Mouse (Mus musculus): ENCODE data around the gene Ccdc173. TPM values are rescaled to one million over a fixed set of nuclear protein-coding genes. Genes with fewer than 3 reads are reported as not detected.
A peak's percentile ranks its signal among the peaks of the same experiment; 100 is the strongest.
"Not testable (repeated sequence)": the region's sequence is repeated elsewhere in the genome, so short reads cannot be mapped to it uniquely, and the experiment has no call there.

The Ccdc173 gene
- total RNA-seq (2021) = 1.2 and 1.7 TPM in 2 replicates
- long read RNA-seq, experiment 1 = 0 reads
- long read RNA-seq, experiment 2, partial matches to known transcripts = 1 of 1 reads
- long read RNA-seq, experiment 2, other reads (novel, unspliced or antisense) = 0 of 1 reads

GRCm38 (mm10) chr2:69789429-69790069, at the start of gene Ccdc173, which contains the start of gene Phospho2:
TSS of gene Ccdc173 (minus strand) at chr2:69789575.
TSS of gene Phospho2 (plus strand) at chr2:69789623.
- DNase-seq = peak; percentile 100

- DNase-seq = peak; percentile 21
These were observed 49.3 kb upstream of the Ccdc173 start for GRCm38 (mm10) chr2:69838707-69839106.

DNA sequence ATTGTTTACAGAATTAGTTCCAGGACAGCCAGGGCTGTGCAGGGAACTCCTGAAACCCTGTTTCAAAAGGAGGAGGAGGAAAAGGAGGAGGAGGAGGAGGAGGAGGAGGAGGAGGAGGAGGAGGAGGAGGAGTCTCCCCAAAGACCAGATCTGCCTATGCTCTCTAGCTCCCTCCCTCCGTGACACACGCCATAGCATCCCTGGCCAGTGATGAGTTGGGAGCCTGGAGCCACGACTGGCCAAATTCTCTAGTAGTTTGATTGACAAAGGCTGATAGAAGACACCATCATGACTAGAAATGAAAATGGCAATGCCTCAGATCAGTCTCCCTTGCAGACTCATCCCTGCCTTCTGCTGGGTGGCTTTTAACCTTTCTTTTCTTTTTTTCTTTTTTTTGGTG, 48.6 kb upstream of the Ccdc173 start:
- DNase-seq = no peak

DNA sequence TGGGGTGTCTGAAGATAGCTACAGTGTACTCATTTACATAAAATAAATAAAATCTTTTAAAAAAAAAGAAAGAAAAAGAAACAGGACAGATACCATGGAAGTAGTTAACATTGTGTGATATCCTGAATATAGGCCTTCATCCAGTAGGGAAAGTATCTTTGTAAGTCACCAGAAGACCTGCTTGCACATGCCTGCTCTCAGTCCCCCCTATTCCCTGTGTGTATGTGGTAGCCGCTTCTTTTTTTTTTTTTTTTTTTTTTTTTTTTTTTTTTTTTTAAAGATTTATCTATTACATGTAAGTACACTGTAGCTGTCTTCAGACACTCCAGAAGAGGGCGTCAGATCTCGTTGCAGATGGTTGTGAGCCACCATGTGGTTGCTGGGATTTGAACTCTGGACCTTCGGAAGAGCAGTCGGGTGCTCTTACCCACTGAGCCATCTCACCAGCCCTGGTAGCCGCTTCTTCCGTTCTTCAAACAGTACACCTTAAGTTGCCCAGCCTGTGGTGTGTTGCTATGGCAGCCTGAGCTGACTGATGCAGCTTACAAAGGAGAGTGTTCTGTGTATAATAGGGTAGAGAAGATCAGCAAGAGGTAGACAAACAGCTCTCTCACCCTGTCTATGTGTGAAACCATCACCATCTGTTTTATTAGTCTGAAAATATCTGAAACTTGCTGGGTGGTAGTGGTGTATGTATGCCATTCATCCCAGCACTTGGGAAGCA, 48.0 kb upstream of the Ccdc173 start:
- DNase-seq = no peak

DNA sequence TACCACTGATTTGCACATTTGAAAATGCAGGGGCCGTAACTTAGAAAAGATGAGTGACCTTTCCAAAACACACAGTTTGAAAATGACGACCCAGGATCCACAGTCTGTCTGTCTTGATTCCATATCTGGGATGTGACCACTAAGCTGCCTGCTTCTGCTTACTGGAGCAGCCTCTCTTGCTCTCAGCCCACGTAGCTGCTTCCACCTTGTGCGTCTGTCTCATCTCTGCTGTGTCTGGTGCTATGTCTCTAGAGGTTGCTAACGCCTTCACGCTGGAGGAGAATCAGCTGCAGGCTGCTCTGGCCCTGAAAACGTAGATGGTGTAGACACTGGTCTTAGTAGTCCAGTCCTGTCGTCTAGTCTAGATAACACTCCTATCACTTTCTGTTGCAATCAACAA, 40.7 kb upstream of the Ccdc173 start:
- no peak for DNase-seq

DNA sequence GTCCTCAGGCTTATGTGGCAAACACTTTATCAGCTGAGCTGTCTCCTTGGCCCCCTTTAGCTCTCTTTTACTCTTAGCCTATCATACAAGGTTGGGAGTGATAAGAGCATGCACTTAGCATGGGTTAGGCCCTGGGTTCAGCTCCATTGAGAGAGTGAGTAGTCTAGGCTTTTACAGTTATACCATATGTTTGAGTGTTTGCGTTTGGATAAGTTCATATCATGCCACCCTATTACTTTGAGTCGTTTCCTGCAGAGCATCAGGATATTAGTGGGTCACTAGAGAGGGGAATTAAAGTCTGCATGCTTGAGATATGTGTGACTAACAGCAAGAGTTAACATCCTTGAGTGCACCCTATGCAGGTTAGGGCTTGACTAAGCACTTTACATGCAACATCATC, 40.3 kb upstream of the Ccdc173 start:
- DNase-seq = no peak

GRCm38 (mm10) chr2:69828031-69828430, 38.7 kb upstream of the Ccdc173 start:
- DNase-seq = no peak

DNA sequence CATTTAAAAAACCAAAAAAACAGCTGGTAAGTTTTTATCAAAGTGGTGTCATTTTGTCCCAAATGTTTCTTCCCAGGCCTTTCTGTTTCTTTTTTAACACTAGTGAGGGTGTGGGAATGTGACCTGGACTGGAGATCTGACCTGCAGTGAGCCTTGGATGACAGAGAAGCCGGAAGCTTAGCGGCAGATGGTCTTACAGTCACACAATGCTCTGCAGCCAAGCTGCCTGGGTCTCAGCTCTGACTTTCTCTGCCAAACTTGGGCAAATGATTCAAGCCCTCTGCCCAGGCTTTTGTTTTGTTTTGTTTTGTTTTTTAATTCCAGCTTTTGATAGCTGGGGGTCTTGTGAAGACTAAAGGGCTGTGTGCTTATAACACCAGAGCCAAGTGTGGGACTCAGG, 37.0 kb upstream of the Ccdc173 start:
- no peak for DNase-seq

- no peak for DNase-seq
These were observed 36.5 kb upstream of the Ccdc173 start for GRCm38 (mm10) chr2:69825898-69826297.

DNA sequence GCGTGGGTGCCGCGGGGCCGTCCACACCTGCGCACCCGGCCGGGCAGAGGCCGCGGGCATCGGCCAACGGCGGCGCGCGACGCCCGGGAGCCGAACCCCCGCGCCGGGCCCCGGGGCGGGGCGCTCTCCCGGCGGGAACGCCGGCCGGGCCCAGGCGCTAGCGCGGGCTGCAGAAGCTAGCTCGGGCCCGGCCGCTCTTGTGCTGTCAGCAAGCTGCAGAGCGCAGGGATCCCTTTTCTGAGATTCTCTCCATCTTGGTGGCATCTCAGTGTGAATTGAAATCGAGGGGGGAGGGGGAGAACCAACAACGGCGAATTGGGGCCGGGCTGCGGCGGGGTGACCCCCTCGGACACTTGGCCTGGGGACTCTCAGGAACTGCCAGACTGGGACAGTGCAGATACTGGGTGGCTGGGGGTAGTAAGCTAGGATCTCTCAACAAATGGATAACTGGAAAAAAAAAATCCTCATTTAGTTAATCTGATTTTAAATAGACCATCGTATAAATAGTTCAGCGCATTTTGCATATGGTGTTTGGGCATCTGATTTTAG, 33.8 kb upstream of the Ccdc173 start:
- peak; percentile 66 for DNase-seq

- peak; percentile 68 for DNase-seq
These were observed 33.2 kb upstream of the Ccdc173 start for GRCm38 (mm10) chr2:69822361-69823128.

DNA sequence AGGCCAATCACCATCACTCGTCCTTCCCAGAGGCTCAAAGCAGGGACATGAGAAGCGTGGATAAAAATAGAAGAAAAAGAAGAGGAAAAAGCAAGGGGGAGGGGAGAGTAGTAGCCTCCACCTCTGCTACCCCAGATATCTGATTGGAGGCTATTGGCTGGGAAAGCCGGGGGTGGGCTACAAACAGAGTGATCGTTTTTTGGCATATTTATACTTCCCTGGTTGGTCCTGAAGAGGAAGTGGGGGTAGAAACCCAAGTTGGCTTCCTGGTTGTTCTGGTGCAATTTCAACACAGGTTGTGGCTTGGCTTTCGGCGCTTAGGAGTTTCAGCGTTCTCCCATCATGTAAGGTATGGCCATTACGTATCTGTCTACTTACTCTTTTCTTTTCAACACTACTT, 32.3 kb upstream of the Ccdc173 start, which contains the start of gene Klhl23:
Klhl23 (plus strand) TSS at position 234 of the 400 bp plus-strand sequence.
- peak; percentile 17 for DNase-seq

DNA sequence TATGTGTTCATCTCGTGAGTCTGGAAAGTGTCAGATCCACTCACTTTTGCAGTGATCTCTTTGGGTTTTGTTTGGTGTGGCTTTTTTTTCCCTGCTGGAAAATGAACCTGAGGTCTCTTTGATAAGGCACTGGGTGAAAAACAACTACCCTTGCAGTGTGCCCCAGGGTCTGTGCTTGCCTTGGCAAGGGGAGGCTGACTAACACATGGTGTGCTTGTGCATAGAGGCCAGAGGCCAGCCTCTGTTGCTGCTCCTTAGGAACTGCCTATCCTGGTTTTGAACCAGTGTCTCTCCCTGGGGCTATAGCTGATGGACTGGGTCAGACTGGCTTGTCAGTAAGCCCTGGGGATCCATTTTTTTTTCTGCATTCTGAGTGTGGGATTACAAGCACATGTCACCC, 30.8 kb upstream of the Ccdc173 start:
- no peak for DNase-seq

GRCm38 (mm10) chr2:69818350-69819085, 29.1 kb upstream of the Ccdc173 start:
- DNase-seq = no peak

DNA sequence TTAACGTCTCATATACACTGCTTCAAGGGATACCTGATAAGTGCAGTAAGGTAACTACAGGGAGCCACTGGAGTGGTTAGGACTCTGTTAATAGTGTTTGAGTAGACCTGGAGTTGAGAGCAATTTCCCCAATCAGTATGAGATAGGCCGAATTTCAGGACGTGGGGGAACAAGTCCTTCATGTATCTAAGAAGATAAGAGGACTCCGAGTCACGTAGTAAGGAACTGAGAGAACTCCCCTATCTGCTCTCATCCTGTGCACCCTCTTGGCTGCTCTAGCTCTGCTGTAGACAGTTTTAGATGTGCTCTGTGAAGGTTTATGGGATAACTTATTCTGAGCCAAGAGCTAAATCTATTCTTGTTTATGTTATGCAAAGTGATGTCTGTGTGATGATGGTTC, 27.2 kb upstream of the Ccdc173 start:
- no peak for DNase-seq

- DNase-seq = not testable (repeated sequence)
These were observed 22.0 kb upstream of the Ccdc173 start for GRCm38 (mm10) chr2:69811349-69811748.

DNA sequence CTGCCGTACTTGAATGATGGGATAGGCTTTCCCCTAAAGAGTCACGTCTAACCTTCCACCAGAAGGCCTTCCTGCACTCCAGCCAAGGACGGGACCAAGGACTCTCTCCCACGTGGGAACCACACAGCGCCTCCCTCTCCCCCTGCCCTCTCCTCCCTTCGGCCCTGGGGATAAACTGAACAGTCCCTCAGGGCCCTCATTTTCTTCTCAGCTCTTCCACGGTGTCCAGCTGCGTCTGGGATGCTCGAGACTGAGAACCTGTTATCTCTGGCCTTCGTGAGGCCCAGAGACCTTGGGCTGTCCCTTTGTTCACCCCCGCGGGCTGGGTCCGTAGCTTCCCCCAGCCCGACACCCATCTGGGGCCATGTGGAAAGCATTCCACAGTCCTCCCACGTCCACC, 20.8 kb upstream of the Ccdc173 start:
- peak; percentile 80 for DNase-seq

- not testable (repeated sequence) for DNase-seq
These were observed 15.3 kb upstream of the Ccdc173 start for GRCm38 (mm10) chr2:69804663-69805062.

DNA sequence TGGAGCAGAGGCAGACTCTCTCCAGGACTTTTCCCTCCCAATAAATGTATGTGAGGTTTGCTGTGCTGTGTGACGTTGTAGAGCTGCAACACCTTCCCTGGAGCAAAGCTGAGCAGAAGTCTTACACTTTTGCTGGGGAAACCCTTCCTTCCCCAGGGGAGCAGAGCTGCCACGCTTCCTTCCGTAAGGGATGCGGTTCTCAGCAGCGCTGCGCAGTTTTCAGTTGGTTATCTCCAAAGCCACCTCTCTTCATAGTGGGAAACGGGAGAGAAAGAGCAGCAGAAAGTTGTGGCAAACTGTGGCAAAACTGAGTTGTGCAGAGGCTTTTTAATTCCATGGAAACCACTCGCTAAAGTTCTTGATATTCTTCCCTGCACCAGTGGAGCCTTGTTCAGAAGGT, 14.4 kb upstream of the Ccdc173 start:
- DNase-seq = no peak

GRCm38 (mm10) chr2:69802911-69803312, 13.5 kb upstream of the Ccdc173 start:
- DNase-seq = peak; percentile 93

- DNase-seq = no peak
These were observed 1.3 kb upstream of the Ccdc173 start for GRCm38 (mm10) chr2:69790722-69791121.

GRCm38 (mm10) chr2:69790285-69790684, 910 bp upstream of the Ccdc173 start:
- peak; percentile 91 for DNase-seq

Data from adrenal gland, postnatal 14 days (tissue).